Mouse (Mus musculus) megakaryocyte, embryonic 14.5 days (primary cell): ENCODE data around the gene Gm10220. TPM values are rescaled to one million over a fixed set of nuclear protein-coding genes. Genes with fewer than 3 reads are reported as not detected.
A peak's percentile ranks its signal among the peaks of the same experiment; 100 is the strongest.
"Not testable (repeated sequence)": the region's sequence is repeated elsewhere in the genome, so short reads cannot be mapped to it uniquely, and the experiment has no call there.

Source experiments
- H3K27me3 ChIP-seq: replicated peaks from 2 replicates; pipeline ENCODE3; 2012; ENCODE audit warnings: inconsistent platforms
- H3K36me3 ChIP-seq: replicated peaks from 2 replicates; pipeline ENCODE3; 2012; ENCODE audit warnings: low read length, inconsistent platforms, mixed read lengths
- H3K4me1 ChIP-seq: 2 replicates; pipeline ENCODE4 v1.6.1; 2012; ENCODE audit warnings: inconsistent platforms
- H3K4me3 ChIP-seq: replicated peaks from 2 replicates; pipeline ENCODE3; 2012; ENCODE audit warnings: moderate library complexity, mild to moderate bottlenecking, inconsistent platforms
- H3K9me3 ChIP-seq: 2 replicates; pipeline ENCODE4 v1.6.1; 2012; ENCODE audit warnings: inconsistent platforms
- FLI1 ChIP-seq: IDR thresholded peaks from 2 replicates; pipeline ENCODE4 v1.6.1; 2012; ENCODE audit warnings: low read length, inconsistent platforms, mixed read lengths
- GATA1 ChIP-seq: IDR thresholded peaks from 3 replicates; pipeline ENCODE4 v1.6.1; 2012; ENCODE audit warnings: mixed read lengths, low read length, inconsistent platforms, borderline replicate concordance
- polyA plus RNA-seq: library from polyadenylated mRNA; stranded (reverse); fragments of >175 nt; gene quantifications from 2 replicates; pipeline ENCODE4 v1.2.3, GENCODE M21; 2012; ENCODE audit warnings: low replicate concordance; ENCODE audit not compliant: insufficient read depth

Gene Gm10220
- polyA plus RNA-seq = not detected in 2 replicates

GRCm38 (mm10) chr5:26121321-26121720, at the start of gene Gm10220:
Gene Gm10220, minus strand, starts transcription at chr5:26121421.
- not testable (repeated sequence) for H3K4me3 ChIP-seq, H3K27me3 ChIP-seq, H3K9me3 ChIP-seq, H3K36me3 ChIP-seq, H3K4me1 ChIP-seq

- H3K36me3 ChIP-seq = no peaks in the 10 kb centered on the region
- H3K9me3 ChIP-seq = peaks cover 24% of the 10 kb centered on the region
- no peak for TF ChIP-seq FLI1
- TF ChIP-seq GATA1 = no peak
- no peak overlapping the region for H3K4me3 ChIP-seq
- H3K27me3 ChIP-seq = no peaks in the 10 kb centered on the region
- no peaks in the 10 kb centered on the region for H3K4me1 ChIP-seq
Observed at GRCm38 (mm10) chr5:26169855-26170254, 48.6 kb upstream of the Gm10220 start.

DNA sequence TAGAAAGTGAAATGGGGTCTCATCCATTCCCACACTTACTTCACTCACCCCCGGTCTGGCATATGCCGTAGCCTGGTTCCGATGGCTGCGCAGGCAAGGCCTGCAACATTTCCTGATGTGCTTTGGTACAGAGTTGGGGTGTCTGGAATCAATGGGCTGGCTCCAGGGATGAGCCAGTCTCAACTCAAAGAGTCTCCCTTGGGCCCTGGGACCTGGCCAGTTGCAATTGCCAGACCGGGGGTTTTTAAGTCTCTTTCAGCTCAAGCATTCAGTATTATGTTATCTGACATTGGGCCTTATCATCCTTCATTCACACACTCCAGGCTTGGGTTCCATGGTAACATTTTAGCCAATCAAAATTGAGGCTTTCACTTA, 44.6 kb upstream of the Gm10220 start:
- TF ChIP-seq GATA1 (no peak), FLI1 (no peak)
- Histone ChIP-seq H3K4me3 (no peak overlapping the region), H3K27me3 (no peaks in the 10 kb centered on the region), H3K36me3 (no peaks in the 10 kb centered on the region), H3K4me1 (no peaks in the 10 kb centered on the region), H3K9me3 (peaks cover 18% of the 10 kb centered on the region)

DNA sequence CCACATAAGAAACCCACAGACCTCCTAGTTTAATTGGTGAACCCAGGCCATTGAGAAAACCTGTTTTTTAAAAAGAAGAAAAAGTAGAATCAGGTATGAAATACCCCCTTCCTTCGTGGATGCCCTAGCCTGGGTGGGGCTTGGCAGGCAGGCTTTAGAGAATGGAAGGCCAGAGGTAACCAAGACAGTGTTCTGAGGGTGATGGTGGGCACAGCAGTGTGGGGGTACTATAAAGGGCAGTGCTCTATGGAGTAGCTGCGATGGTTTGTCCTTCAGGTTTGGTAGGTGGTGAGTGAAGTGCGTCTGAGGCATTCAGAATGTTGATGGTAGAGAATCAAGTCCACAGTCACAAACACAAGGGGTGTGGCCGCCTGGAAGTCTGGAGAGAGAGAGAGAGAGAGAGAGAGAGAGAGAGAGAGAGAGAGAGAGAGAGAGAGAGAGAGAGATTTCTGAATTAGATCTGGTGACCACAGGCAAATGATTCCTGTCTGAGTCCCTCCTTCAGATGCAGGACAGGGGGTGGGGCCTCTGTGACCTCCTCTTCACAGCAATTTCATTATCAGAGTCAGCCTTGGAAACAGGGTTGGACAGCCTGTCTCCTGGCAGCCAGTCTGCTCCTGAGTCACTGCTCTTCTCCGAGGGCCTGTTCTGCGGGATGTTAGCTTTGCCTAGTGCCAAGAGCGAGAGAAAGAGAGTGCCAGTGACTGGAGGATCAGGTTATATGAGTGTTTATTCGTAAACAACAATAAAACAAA, 44.0 kb upstream of the Gm10220 start:
- Histone ChIP-seq H3K27me3 (no peaks in the 10 kb centered on the region), H3K4me1 (no peaks in the 10 kb centered on the region), H3K9me3 (peaks cover 18% of the 10 kb centered on the region), H3K36me3 (no peaks in the 10 kb centered on the region), H3K4me3 (peak overlapping the region; percentile 18)
- no peak for TF ChIP-seq GATA1

DNA sequence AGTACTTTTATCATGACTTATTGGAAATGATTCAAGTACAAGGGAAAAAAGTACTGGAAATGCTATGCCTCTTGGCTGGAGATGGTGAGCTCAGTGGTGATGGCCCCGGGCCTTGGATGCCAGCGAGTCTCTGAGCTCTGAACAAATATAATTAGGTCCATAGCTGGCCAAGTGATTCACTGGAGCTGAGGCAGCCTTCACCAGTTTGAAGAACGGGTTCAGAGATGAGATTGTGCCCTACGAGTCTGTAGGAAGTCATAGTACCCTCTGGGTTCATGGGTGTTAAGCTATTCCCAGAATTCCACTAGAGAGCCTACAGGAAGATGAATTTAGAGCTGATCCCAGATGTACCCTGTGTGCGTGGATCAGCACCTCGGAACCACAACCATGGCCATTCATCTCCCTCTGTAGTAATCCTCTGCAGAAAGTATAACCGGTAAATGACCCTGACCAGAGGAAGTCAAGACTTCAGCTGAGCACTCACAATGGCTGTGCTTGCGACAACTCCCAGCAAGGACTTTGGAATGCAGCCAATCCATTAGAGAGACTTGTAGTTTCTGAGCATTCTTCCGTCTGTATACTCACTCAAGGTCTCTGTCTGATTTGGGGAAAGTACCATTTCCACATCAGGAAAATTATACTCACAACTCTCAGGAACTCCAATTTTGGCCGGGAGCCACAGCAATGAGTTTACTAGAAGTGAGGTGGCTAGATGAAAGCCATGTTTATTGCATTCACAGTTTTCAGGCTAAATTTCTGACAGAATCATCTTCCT, 36.4 kb upstream of the Gm10220 start:
- no peaks in the 10 kb centered on the region for H3K27me3 ChIP-seq
- H3K4me1 ChIP-seq = no peaks in the 10 kb centered on the region
- H3K9me3 ChIP-seq = peaks cover 29% of the 10 kb centered on the region
- H3K36me3 ChIP-seq = no peaks in the 10 kb centered on the region
- H3K4me3 ChIP-seq = no peak overlapping the region
- TF ChIP-seq GATA1 = no peak
- TF ChIP-seq FLI1 = no peak

GRCm38 (mm10) chr5:26142891-26143290, 21.7 kb upstream of the Gm10220 start:
- TF ChIP-seq GATA1 (no peak), FLI1 (no peak)
- no peak overlapping the region for H3K4me3 ChIP-seq

DNA sequence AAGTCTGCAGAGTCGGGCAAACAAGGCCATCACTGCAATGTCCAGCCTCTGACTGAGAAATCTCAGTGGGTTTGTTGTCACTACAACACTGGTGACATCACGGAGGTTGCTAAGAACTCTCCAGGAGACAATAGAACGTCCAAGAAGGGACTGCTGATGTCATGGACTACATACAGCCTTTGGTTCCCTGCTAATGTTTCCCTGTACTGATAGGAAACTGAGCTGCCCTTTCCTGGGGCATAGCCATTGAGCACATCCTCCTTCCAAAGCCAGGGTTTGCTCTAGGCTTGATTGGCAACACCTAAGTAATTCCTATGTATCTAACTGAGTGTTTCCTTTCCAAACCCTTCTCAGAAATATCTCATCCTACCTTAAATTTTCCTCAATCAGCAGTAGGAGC, 16.0 kb downstream of the Gm10220 start, which contains the start of gene 5031410I06Rik:
TSS of gene 5031410I06Rik (minus strand) at position 101 of the 400 bp plus-strand sequence.
- not testable (repeated sequence) for H3K36me3 ChIP-seq, H3K4me3 ChIP-seq, H3K9me3 ChIP-seq, H3K4me1 ChIP-seq, H3K27me3 ChIP-seq

More at GRCm38 (mm10) chr5:26142891-26143290, 21.7 kb upstream of the Gm10220 start:
- Histone ChIP-seq H3K4me1 (no peaks in the 10 kb centered on the region), H3K9me3 (peaks cover 21% of the 10 kb centered on the region), H3K36me3 (no peaks in the 10 kb centered on the region), H3K27me3 (no peaks in the 10 kb centered on the region)

DNA sequence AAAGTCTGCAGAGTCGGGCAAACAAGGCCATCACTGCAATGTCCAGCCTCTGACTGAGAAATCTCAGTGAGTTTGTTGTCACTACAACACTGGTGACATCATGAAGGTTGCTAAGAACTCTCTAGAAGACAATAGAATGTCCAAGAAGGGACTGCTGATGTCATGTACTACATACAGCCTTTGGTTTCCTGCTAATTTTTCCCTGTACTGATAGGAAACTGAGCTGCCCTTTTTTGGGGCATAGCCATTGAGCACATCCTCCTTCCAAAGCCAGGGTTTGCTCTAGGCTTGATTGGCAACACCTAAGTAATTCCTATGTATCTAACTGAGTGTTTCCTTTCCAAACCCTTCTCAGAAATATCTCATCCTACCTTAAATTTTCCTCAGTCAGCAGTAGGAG, 32.0 kb downstream of the Gm10220 start, which contains the start of gene Gm10471:
TSS of gene Gm10471 (minus strand) at position 101 of the 400 bp plus-strand sequence.
- H3K9me3 ChIP-seq, H3K36me3 ChIP-seq, H3K27me3 ChIP-seq, H3K4me1 ChIP-seq, H3K4me3 ChIP-seq: not testable (repeated sequence)

DNA sequence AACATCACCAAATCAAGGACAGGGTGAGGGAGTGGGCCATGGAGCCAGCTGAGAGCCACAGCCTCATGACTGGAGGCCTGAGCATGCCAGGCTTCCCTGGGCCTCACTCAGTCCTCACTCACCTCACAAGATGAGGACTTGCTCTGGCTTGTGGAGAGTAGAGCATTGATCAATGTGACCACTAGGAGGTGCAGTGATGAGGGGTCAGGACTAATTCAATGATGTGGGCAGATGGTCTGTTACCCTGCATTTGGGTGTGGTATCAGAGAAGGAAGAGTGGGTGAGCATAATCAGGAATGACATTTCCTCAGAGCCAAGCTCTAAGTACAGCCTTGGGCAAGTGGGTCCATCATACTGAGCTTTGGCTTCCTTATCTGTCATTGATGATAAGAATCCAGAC, 42.2 kb downstream of the Gm10220 start:
- not testable (repeated sequence) for H3K36me3 ChIP-seq, H3K4me1 ChIP-seq, H3K27me3 ChIP-seq, H3K4me3 ChIP-seq, H3K9me3 ChIP-seq

DNA sequence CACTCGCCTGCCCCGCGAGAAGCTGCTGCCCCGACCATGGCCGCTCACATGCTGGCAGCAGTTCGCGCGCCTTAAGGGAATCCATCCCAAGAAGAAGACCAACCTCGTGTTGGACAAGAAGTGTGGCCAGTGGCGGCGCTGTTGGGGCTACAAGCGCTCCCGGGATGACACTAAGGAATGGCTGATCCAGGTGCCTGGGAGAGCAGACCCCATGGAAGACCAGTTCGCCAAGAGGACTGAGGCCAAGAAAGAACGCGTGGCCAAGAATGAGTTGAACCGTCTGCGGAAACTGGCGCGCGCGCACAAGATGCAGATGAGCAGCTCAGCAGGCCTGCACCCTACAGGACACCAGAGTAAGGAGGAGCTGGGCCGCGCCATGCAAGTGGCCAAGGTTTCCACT, 50.5 kb downstream of the Gm10220 start:
- H3K27me3 ChIP-seq = no peaks in the 10 kb centered on the region
- H3K4me1 ChIP-seq = no peaks in the 10 kb centered on the region
- no peak for TF ChIP-seq FLI1
- no peak for TF ChIP-seq GATA1
- H3K4me3 ChIP-seq = no peak overlapping the region
- peaks cover 14% of the 10 kb centered on the region for H3K9me3 ChIP-seq
- H3K36me3 ChIP-seq = no peaks in the 10 kb centered on the region

Other genes starting within 250 kb of the Gm10220 start
- gene Gm21663, start 179.0 kb downstream of the Gm10220 start, polyA plus RNA-seq = not detected in 2 replicates
- gene Gm21671, start 167.0 kb downstream of the Gm10220 start, polyA plus RNA-seq = not detected in 2 replicates
- gene Gm21680, start 148.8 kb downstream of the Gm10220 start, polyA plus RNA-seq = not detected in 2 replicates
- not detected in 2 replicates for gene Gm21698, start 132.8 kb downstream of the Gm10220 start, polyA plus RNA-seq
- not detected in 2 replicates for gene Gm1979, start 116.6 kb downstream of the Gm10220 start, polyA plus RNA-seq
- not detected in 2 replicates for gene Gm5862, start 98.5 kb downstream of the Gm10220 start, polyA plus RNA-seq
- not detected in 2 replicates for gene Speer4a, start 81.9 kb downstream of the Gm10220 start, polyA plus RNA-seq
- gene Gm7347, start 62.8 kb downstream of the Gm10220 start, polyA plus RNA-seq = not detected in 2 replicates
- gene Gm10471, start 32.1 kb downstream of the Gm10220 start, polyA plus RNA-seq = not detected in 2 replicates
- not detected in 2 replicates for gene 5031410I06Rik, start 16.1 kb downstream of the Gm10220 start, polyA plus RNA-seq
- 0.07 TPM in 1 of 2 replicates, not detected in the other for gene Gm7361, start 136.3 kb upstream of the Gm10220 start, polyA plus RNA-seq